Mouse (Mus musculus) ovary, postnatal 36 days (tissue): ENCODE measurements around the gene Igfbp5.

Source experiments
- DNase-seq: peaks from one replicate; pipeline ENCODE4 v3.0.0; 2022; ENCODE audit warnings: low spot score, mixed read lengths

Gene Igfbp5

DNA sequence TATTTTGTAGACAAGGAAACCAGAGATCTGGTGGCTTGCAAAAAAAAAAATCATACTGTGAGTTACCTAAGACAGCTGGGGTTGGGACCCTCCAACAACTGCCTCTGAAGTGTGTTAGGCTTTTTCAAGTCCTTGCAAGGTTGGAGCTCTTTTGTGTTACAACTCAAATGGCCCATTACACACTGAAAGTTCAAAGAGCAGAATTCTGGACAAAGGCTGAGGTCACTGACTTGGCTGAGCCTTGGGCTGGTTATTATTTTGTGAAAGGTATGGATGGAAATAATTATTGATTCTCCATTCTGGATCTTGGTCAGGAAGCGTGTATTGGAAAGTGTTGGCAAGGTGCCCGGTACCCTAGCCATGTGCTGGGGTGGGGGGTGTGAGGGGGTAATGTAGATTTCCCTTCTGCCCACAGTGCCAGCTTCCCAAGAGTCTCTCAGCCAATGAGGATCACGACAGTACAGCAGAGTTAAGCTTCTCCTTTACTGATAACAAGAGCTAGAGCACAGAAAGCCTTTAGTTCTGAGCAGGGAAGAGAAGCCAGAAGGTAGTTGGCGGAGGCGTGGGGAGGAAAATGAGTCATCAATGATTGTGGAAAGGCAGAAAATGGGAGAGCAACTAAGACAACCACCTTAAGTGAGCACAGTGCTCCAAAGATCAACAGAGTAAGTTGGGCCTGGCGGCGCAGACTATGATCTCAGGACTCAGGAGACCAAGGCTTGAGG lies 64.6 kb downstream of the Igfbp5 start:
- no peak for DNase-seq

DNA sequence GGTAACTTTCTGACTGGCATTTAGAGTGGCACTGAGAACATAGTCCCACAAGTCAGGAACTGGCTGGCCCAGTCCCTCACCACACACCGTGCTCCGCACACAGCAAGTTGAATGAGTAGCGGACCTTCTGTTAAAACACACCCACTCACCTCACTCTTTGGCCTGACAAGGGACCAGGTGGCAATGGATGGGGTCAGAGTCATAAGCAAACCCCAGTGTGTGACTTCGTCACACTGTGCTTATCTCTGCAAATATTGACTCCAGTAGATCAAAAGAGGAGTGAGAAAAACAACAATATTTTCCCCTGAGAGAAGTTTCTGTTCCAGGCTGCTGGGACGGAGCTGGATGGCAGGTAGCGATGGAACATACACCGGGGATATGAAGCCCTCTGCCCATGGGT lies 65.4 kb downstream of the Igfbp5 start:
- no peak for DNase-seq
